Mouse (Mus musculus) kidney, embryonic 14.5 days (tissue): Measurements from ENCODE around the gene Macf1. TPM values are rescaled to one million over a fixed set of nuclear protein-coding genes. Genes with fewer than 3 reads are reported as not detected.
A peak's percentile ranks its signal among the peaks of the same experiment; 100 is the strongest.

Source experiments
- ATAC-seq: fragments of 200-750 bp; cut with Nextera tagmentation; 2 replicates; pipeline ENCODE4 v1.8.0; 2017; ENCODE audit warnings: moderate number of reproducible peaks, mild to moderate bottlenecking, moderate TSS enrichment, moderate library complexity; ENCODE audit not compliant: low FRiP score, low TSS enrichment
- H3K27ac ChIP-seq: fragments of 300-500 bp; sonication (generic); 2 replicates; pipeline ENCODE4 v1.5.1; 2014; ENCODE audit warnings: low read depth, mild to moderate bottlenecking, low read length, moderate library complexity, mixed read lengths
- H3K27me3 ChIP-seq: fragments of 300-500 bp; sonication (generic); 2 replicates; pipeline ENCODE4 v1.6.1; 2014; ENCODE audit warnings: mild to moderate bottlenecking, low read length; ENCODE audit not compliant: control insufficient read depth, insufficient read depth
- H3K36me3 ChIP-seq: fragments of 300-500 bp; sonication (generic); 2 replicates; pipeline ENCODE4 v1.6.1; 2014; ENCODE audit warnings: low read length, mixed read lengths; ENCODE audit not compliant: control insufficient read depth, insufficient read depth
- H3K4me1 ChIP-seq: fragments of 300-500 bp; sonication (generic); 2 replicates; pipeline ENCODE4 v1.6.1; 2014; ENCODE audit warnings: low read length, mixed read lengths; ENCODE audit not compliant: control insufficient read depth, insufficient read depth
- H3K4me2 ChIP-seq: fragments of 300-500 bp; sonication (generic); replicated peaks from 2 replicates; pipeline ENCODE4 v1.6.1; 2014; ENCODE audit warnings: low read depth, mild to moderate bottlenecking, low read length
- H3K4me3 ChIP-seq: fragments of 300-500 bp; sonication (generic); 2 replicates; pipeline ENCODE4 v1.5.1; 2014; ENCODE audit warnings: mild to moderate bottlenecking, low read length
- H3K9ac ChIP-seq: fragments of 300-500 bp; sonication (generic); 2 replicates; pipeline ENCODE4 v1.6.1; 2014; ENCODE audit warnings: low read depth, mild to moderate bottlenecking, low read length, moderate library complexity
- H3K9me3 ChIP-seq: fragments of 300-500 bp; sonication (generic); 2 replicates; pipeline ENCODE4 v1.6.1; 2016; ENCODE audit warnings: low read length; ENCODE audit not compliant: control insufficient read depth
- WGBS: fragments of 180-500 bp; shearing (Covaris S2); extraction: QIAGEN DNeasy Blood & Tissue Kit; methylation state at CpG from one replicate; pipeline ENCODE4 v1.1.7; 2014; 5-methylcytosine and 5-hydroxymethylcytosine counted together
- polyA plus RNA-seq: library from polyadenylated mRNA; unstranded; fragments of >200 nt; fragmentation: Nextera tagmentation; extraction: Ambion mirVana; gene quantifications from 2 replicates; pipeline ENCODE4 v1.2.1, GENCODE M21; 2014

The Macf1 gene
- polyA plus RNA-seq, 1 experiment from 2014 or later: 89.2 TPM

GRCm38 (mm10) chr4:123564051-123564791 lies 119.9 kb downstream of the Macf1 start:
- WGBS: 58% methylated on average over 6 of the region's 6 CpGs
- Histone ChIP-seq H3K36me3 (no peaks in the 10 kb centered on the region), H3K4me1 (peaks cover 8% of the 10 kb centered on the region; the same call in 1 of the 2 replicates), H3K9ac (no peak overlapping the region), H3K27me3 (no peaks in the 10 kb centered on the region), H3K9me3 (no peaks in the 10 kb centered on the region), H3K27ac (no peak overlapping the region), H3K4me3 (no peak overlapping the region), H3K4me2 (no peak overlapping the region)
- ATAC-seq: no peak

DNA sequence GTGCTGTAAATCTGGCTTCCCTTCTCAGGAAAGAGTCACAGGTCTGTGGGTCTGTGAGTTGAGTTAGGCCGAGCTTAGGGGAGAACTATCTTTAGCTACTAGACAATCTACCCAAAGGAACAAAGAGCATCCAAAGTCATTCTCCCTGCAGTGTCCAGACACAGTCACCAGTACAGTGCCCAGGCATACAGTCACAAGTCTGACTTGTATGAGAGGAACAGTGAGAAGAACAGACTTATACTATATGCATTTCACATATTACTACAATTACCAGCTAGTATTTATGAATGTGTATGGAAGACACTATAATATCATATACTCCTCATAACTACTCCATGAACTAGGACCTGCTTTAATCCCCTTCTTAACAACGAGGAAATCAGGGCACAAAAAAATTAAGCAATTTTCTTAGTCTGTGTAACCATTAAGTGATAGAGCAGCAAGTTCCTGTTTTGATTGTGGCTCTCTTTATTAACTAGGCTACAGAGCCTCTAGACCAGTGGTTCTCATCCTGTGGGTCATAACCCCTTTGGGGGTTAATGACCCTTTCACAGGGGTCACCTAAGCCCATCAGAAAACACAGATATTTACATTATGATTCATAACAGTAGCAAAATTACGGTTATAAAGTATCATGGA lies 121.9 kb downstream of the Macf1 start:
- no peak overlapping the region for H3K4me2 ChIP-seq
- peaks cover 8% of the 10 kb centered on the region; the same call in 1 of the 2 replicates for H3K4me1 ChIP-seq
- H3K4me3 ChIP-seq: no peak overlapping the region
- no peaks in the 10 kb centered on the region for H3K36me3 ChIP-seq
- WGBS: 71% methylated on average over 3 of the region's 3 CpGs
- no peaks in the 10 kb centered on the region for H3K27me3 ChIP-seq
- H3K27ac ChIP-seq: no peak overlapping the region
- H3K9me3 ChIP-seq: no peaks in the 10 kb centered on the region
- no peak for ATAC-seq
- no peak overlapping the region for H3K9ac ChIP-seq

DNA sequence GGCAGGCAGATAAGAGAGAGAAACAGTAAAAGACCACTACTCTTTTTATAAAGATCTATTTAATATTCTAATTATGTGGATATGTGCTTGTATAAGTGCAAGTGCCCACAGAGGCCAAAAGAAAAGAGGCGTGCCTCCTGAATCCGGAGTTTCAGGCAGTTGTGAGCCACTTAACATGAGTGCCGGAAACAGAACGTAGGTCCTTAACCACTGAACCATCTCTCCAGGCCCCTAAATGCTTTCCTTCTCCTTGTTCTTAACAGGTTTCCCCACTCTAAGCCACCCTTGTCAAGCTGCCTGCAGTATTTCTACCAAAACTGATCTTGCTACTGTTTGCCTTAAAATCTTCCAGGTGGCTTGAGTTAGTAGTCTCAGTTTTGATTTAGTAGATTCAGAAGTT lies 123.3 kb downstream of the Macf1 start:
- Histone ChIP-seq H3K9me3 (no peaks in the 10 kb centered on the region), H3K27ac (no peak overlapping the region), H3K4me3 (no peak overlapping the region), H3K9ac (no peak overlapping the region), H3K4me1 (peaks cover 8% of the 10 kb centered on the region; the same call in 1 of the 2 replicates), H3K36me3 (no peaks in the 10 kb centered on the region), H3K27me3 (no peaks in the 10 kb centered on the region), H3K4me2 (no peak overlapping the region)
- WGBS: 97% methylated on average over 4 of the region's 4 CpGs
- no peak for ATAC-seq

DNA sequence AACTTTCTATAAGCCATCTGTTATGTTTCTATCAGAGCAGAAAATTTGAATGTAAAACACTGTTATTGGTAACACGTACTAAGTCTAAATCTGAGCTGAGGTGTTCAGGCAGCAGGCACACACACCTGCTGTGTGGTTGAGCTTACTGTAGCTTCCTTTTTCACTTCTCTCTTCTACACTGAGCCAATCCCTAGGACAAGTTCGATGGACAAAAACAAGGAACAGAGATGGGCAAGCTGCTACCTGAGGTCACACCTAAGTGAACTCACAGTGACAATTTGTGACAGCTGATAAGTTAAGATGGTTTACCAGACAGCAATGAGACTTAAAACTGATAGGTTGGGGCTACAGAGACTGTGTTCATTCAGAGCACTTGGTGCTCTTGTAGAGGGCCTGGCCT lies 125.7 kb downstream of the Macf1 start:
- Histone ChIP-seq H3K27me3 (no peaks in the 10 kb centered on the region), H3K4me3 (no peak overlapping the region), H3K27ac (no peak overlapping the region), H3K4me2 (no peak overlapping the region), H3K9me3 (no peaks in the 10 kb centered on the region), H3K9ac (no peak overlapping the region), H3K4me1 (no peaks in the 10 kb centered on the region), H3K36me3 (no peaks in the 10 kb centered on the region)
- ATAC-seq: no peak
- 95% methylated on average over 2 of the region's 2 CpGs for WGBS

DNA sequence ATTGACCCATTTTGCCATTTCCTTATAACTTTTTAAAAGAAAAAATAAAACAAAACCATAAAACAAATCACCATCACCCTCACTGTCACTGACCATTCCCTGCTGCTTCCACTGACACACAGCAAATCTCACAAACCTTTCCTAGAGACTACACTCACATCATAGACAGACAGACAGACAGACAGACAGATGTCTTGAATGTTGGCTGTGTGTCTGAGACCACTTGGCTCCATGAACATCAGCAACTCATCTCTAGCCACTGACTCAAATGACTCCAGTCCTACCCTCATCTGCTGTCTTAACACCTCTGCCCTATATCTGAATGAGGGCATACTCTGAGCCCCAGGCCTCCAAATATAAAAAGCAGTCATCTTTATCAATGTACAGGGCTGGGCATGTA lies 128.9 kb downstream of the Macf1 start:
- no peak for ATAC-seq

DNA sequence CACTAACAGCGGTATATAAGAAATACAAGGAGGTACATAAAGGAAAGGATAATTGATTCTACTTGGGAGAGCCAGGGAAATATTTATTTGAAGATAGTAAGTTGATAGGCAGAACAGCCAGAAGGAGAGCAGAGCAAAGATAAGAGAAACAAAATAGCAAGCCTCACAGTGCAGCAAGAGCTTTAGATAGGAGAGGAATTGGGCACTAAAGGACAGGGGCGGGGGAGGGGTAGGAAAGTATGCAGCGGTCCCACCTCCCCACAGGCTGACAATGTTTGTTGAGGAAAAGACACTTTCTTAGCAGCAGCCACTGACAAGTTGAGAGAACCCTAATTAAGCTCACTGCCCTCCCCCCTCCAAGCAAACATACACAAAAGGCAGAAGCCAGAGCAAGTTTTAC lies 131.5 kb downstream of the Macf1 start:
- Histone ChIP-seq H3K4me1 (no peaks in the 10 kb centered on the region), H3K9me3 (no peaks in the 10 kb centered on the region), H3K4me2 (no peak overlapping the region), H3K9ac (no peak overlapping the region), H3K36me3 (no peaks in the 10 kb centered on the region; the same call in 1 of the 2 replicates), H3K27me3 (no peaks in the 10 kb centered on the region), H3K4me3 (no peak overlapping the region), H3K27ac (no peak overlapping the region)
- no peak for ATAC-seq
- WGBS: 45% methylated on average over 3 of the region's 3 CpGs

More for the DNA sequence above, 128.9 kb downstream of the Macf1 start:
- Histone ChIP-seq H3K4me1 (no peaks in the 10 kb centered on the region), H3K9me3 (no peaks in the 10 kb centered on the region), H3K27me3 (no peaks in the 10 kb centered on the region), H3K4me2 (no peak overlapping the region), H3K27ac (no peak overlapping the region), H3K4me3 (no peak overlapping the region), H3K36me3 (no peaks in the 10 kb centered on the region; the same call in 1 of the 2 replicates), H3K9ac (no peak overlapping the region)

DNA sequence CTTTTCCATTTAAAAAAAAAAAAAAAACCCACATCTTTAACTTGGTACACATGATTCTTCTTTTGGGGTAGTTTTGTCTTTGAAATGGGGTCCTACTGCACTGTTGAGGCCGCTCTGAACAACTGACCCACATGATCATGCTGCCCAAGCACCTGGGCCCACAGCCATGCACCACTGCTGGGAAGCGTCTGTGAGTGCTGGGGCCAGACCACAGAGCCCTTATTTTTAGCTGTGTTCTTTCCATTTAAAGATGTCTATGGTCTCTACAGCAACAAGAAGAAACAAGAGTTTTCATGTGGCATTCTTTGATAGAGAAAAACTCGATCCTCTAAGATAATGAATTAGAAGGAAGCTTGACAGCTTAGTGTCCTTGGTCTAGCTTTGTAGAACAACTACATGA lies 135.8 kb downstream of the Macf1 start:
- ATAC-seq: no peak
- Histone ChIP-seq H3K4me3 (no peak overlapping the region), H3K27ac (no peak overlapping the region), H3K4me1 (no peaks in the 10 kb centered on the region), H3K27me3 (no peaks in the 10 kb centered on the region), H3K4me2 (no peak overlapping the region), H3K36me3 (no peaks in the 10 kb centered on the region; the same call in 1 of the 2 replicates), H3K9ac (no peak overlapping the region), H3K9me3 (no peaks in the 10 kb centered on the region)
- 90% methylated on average over 3 of the region's 3 CpGs for WGBS

GRCm38 (mm10) chr4:123543691-123544090 lies 140.5 kb downstream of the Macf1 start:
- H3K27me3 ChIP-seq: no peaks in the 10 kb centered on the region
- ATAC-seq: no peak
- H3K27ac ChIP-seq: no peak overlapping the region
- H3K36me3 ChIP-seq: peaks cover 2% of the 10 kb centered on the region; the same call in 1 of the 2 replicates
- no peak overlapping the region for H3K4me2 ChIP-seq
- no peaks in the 10 kb centered on the region for H3K4me1 ChIP-seq
- H3K4me3 ChIP-seq: no peak overlapping the region
- H3K9ac ChIP-seq: no peak overlapping the region
- H3K9me3 ChIP-seq: no peaks in the 10 kb centered on the region

- H3K9me3 ChIP-seq: no peaks in the 10 kb centered on the region
- H3K27ac ChIP-seq: no peak overlapping the region
- no peak overlapping the region for H3K9ac ChIP-seq
- H3K36me3 ChIP-seq: peaks cover 6% of the 10 kb centered on the region; the same call in 1 of the 2 replicates
- ATAC-seq: 0 out of 2 replicates have a peak, but pooled peaks have one; percentile 39
- WGBS: 58% methylated on average over 1 of the region's 1 CpGs
- no peaks in the 10 kb centered on the region for H3K27me3 ChIP-seq
- no peaks in the 10 kb centered on the region for H3K4me1 ChIP-seq
- no peak overlapping the region for H3K4me2 ChIP-seq
- no peak overlapping the region for H3K4me3 ChIP-seq
These were observed 148.9 kb downstream of the Macf1 start for GRCm38 (mm10) chr4:123535271-123535670.
